Mouse (Mus musculus) heart, embryonic 10.5 days (tissue): ENCODE results near the gene Sorbs1. TPM values are rescaled to one million over a fixed set of nuclear protein-coding genes. Genes with fewer than 3 reads are reported as not detected.
"Not testable (repeated sequence)": the region's sequence is repeated elsewhere in the genome, so short reads cannot be mapped to it uniquely, and the experiment has no call there.

Source experiments
- DNase-seq: peaks from one replicate; pipeline ENCODE4 v3.0.0-alpha.2; 2017; ENCODE audit warnings: low spot score
- H3K27ac ChIP-seq: fragments of 300-500 bp; sonication (generic); 2 replicates; pipeline ENCODE4 v1.5.1; 2016; ENCODE audit warnings: mild to moderate bottlenecking
- H3K27me3 ChIP-seq: fragments of 300-500 bp; sonication (generic); 2 replicates; pipeline ENCODE4 v1.6.1; 2016; ENCODE audit warnings: mild to moderate bottlenecking; ENCODE audit not compliant: poor library complexity, insufficient read depth, severe bottlenecking
- H3K36me3 ChIP-seq: fragments of 300-500 bp; sonication (generic); 2 replicates; pipeline ENCODE4 v1.6.1; 2016; ENCODE audit warnings: mild to moderate bottlenecking, moderate library complexity
- H3K4me1 ChIP-seq: fragments of 300-500 bp; sonication (generic); 2 replicates; pipeline ENCODE4 v1.6.1; 2016; ENCODE audit warnings: mild to moderate bottlenecking
- H3K4me3 ChIP-seq: fragments of 300-500 bp; sonication (generic); 2 replicates; pipeline ENCODE4 v1.5.1; 2016; ENCODE audit warnings: mild to moderate bottlenecking, moderate library complexity
- H3K9me3 ChIP-seq: fragments of 300-500 bp; sonication (generic); 2 replicates; pipeline ENCODE4 v1.6.1; 2016; ENCODE audit warnings: mild to moderate bottlenecking, moderate library complexity
- WGBS: fragments of 180-500 bp; shearing (Covaris S2); methylation state at CpG from one replicate; pipeline ENCODE4 v1.1.7; 2016; 5-methylcytosine and 5-hydroxymethylcytosine counted together
- polyA plus RNA-seq: library from polyadenylated mRNA; unstranded; fragments of >200 nt; fragmentation: Nextera tagmentation; extraction: Ambion mirVana; gene quantifications from 2 replicates; pipeline ENCODE4 v1.2.1, GENCODE M21; 2016

Gene Sorbs1
- polyA plus RNA-seq = 71.2 and 98.1 TPM in 2 replicates

DNA sequence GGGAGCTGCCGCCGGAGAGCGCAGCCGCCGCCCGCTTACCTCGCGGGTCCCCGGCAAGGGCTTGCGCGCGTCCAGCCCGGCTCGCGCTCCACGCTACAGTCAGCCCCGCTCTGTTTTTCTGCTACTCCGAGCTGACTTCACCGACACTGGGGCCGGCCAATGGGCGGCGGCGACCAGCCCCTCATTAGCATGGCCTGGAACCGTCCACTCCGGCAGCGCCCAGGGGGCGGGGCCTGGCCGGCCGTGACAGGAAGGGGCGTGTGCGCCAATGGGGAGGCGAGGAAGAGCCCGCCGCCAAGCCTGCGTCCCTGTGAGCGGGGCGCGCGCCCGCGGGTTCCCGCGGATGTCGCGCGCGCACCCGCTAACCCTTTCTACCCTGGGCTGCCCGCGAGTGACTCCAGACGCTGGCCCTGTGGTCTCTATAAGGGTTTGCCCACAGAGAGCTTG lies at the start of gene Sorbs1:
TSS of gene Sorbs1 (minus strand) at position 148 of the 447 bp plus-strand sequence.
- Histone ChIP-seq H3K4me1 (peaks cover 33% of the 10 kb centered on the region), H3K27ac (peak within 1 kb of the TSS; percentile 94), H3K36me3 (no peaks in the 10 kb centered on the region), H3K27me3 (no peaks in the 10 kb centered on the region), H3K4me3 (peak within 1 kb of the TSS; percentile 85), H3K9me3 (no peaks in the 10 kb centered on the region)
- DNase-seq = peak; percentile 98
- under 1% methylated on average over 51 of the region's 51 CpGs for WGBS

DNA sequence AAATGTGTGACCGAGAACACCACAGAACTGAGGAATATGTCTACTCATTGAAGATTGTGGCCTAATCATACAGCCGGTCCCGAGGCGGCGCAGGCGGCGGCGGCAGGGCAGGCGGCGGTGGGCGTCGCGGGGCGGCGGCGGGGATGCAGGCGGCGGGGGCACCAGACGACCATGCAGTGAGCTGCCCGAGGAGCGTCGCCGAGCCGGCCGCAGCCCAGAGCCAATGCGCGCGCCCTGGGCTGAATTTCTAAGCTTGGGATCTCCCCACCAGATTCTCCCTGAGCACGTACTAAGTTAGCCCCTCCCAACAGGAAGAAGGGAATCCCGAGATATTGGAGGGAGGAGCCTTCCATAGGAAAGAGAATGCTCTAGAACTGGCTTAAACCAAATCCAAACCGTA lies 47.9 kb upstream of the Sorbs1 start:
- H3K36me3 ChIP-seq = peaks cover 68% of the 10 kb centered on the region
- H3K27ac ChIP-seq, H3K4me3 ChIP-seq, H3K9me3 ChIP-seq, H3K27me3 ChIP-seq, DNase-seq: not testable (repeated sequence)
- H3K4me1 ChIP-seq = peaks cover 14% of the 10 kb centered on the region
- 67% methylated on average over 19 of the region's 31 CpGs for WGBS

- Histone ChIP-seq H3K27me3 (no peaks in the 10 kb centered on the region), H3K4me1 (no peaks in the 10 kb centered on the region), H3K36me3 (peaks cover 74% of the 10 kb centered on the region), H3K4me3 (no peak overlapping the region), H3K9me3 (0 out of 2 replicates have a peak, but pooled peaks cover 3% of the 10 kb centered on the region), H3K27ac (no peak overlapping the region)
- DNase-seq = no peak
- 83% methylated on average over 7 of the region's 7 CpGs for WGBS
These were observed 42.5 kb upstream of the Sorbs1 start for GRCm38 (mm10) chr19:40556029-40556428.

DNA sequence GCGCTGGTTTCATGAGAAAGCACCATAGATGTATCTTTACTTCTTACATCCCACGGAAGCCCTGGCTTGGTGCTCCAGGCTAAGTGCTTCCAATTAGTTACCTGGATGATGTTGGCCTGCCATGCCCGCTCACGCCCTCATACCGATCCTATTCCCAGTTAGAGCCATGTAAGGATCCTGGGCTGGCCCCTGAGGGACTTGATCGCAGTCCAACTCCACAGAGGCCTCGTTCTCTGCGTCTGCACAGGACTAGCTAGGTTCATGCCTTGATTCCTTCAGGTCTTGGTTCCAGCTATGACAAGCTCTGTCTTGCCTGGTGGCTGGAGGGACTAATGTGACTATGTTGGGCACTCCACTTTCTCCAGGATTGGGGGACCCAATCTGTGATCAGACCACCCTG lies 41.6 kb upstream of the Sorbs1 start:
- Histone ChIP-seq H3K4me3 (no peak overlapping the region), H3K36me3 (peaks cover 82% of the 10 kb centered on the region), H3K9me3 (0 out of 2 replicates have a peak, but pooled peaks cover 3% of the 10 kb centered on the region), H3K27me3 (no peaks in the 10 kb centered on the region), H3K4me1 (no peaks in the 10 kb centered on the region), H3K27ac (no peak overlapping the region)
- DNase-seq = no peak
- 97% methylated on average over 8 of the region's 8 CpGs for WGBS

GRCm38 (mm10) chr19:40554343-40554742 lies 40.8 kb upstream of the Sorbs1 start:
- H3K9me3 ChIP-seq = 0 out of 2 replicates have a peak, but pooled peaks cover 3% of the 10 kb centered on the region
- no peaks in the 10 kb centered on the region for H3K27me3 ChIP-seq
- no peak for DNase-seq
- no peak overlapping the region for H3K27ac ChIP-seq
- no peak overlapping the region for H3K4me3 ChIP-seq
- H3K4me1 ChIP-seq = peaks cover 3% of the 10 kb centered on the region
- WGBS = 89% methylated on average over 11 of the region's 11 CpGs
- peaks cover 84% of the 10 kb centered on the region for H3K36me3 ChIP-seq

DNA sequence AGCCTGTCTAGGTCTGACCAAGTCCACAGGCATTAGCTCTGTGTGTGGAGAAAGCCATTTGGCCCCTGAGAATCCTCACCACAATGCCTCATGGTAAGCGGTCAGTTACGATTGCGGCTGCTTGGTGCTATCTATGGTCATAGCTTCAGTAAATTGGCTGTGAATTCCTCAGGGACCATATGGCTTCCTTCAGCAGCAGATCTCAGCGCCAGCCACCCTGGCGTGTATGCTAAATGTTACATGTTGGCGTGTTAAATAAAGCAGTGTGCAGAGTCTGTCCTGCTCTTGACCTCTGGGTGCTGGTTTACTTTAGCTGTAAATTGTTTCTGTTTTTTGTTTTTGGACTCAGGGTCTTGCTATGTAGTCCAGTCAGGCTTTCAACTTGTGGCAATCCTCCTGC lies 40.3 kb upstream of the Sorbs1 start:
- 78% methylated on average over 6 of the region's 6 CpGs for WGBS
- no peak for DNase-seq
- Histone ChIP-seq H3K36me3 (peaks cover 84% of the 10 kb centered on the region), H3K4me3 (no peak overlapping the region), H3K9me3 (0 out of 2 replicates have a peak, but pooled peaks cover 3% of the 10 kb centered on the region), H3K4me1 (peaks cover 8% of the 10 kb centered on the region), H3K27me3 (no peaks in the 10 kb centered on the region), H3K27ac (no peak overlapping the region)

- no peak for DNase-seq
- H3K27me3 ChIP-seq = no peaks in the 10 kb centered on the region
- 0 out of 2 replicates have a peak, but pooled peaks cover 3% of the 10 kb centered on the region for H3K9me3 ChIP-seq
- H3K4me1 ChIP-seq = peaks cover 14% of the 10 kb centered on the region
- H3K27ac ChIP-seq = no peak overlapping the region
- WGBS = 85% methylated on average over 14 of the region's 14 CpGs
- peaks cover 81% of the 10 kb centered on the region for H3K36me3 ChIP-seq
- H3K4me3 ChIP-seq = no peak overlapping the region
These were observed 39.6 kb upstream of the Sorbs1 start for GRCm38 (mm10) chr19:40553014-40553789.

- Histone ChIP-seq H3K36me3 (peaks cover 45% of the 10 kb centered on the region), H3K4me1 (peaks cover 14% of the 10 kb centered on the region), H3K9me3 (no peaks in the 10 kb centered on the region), H3K27ac (0 out of 2 replicates have a peak overlapping the region, but pooled peaks have one; percentile 3), H3K4me3 (no peak overlapping the region), H3K27me3 (peaks cover 5% of the 10 kb centered on the region; the same call in 1 of the 2 replicates)
- WGBS = 71% methylated on average over 6 of the region's 6 CpGs
- no peak for DNase-seq
These were observed 36.0 kb upstream of the Sorbs1 start for GRCm38 (mm10) chr19:40549516-40550135.

- H3K27ac ChIP-seq = 0 out of 2 replicates have a peak overlapping the region, but pooled peaks have one; percentile 3
- peaks cover 39% of the 10 kb centered on the region for H3K36me3 ChIP-seq
- no peak for DNase-seq
- no peak overlapping the region for H3K4me3 ChIP-seq
- 33% methylated on average over 5 of the region's 5 CpGs for WGBS
- peaks cover 5% of the 10 kb centered on the region; the same call in 1 of the 2 replicates for H3K27me3 ChIP-seq
- no peaks in the 10 kb centered on the region for H3K9me3 ChIP-seq
- H3K4me1 ChIP-seq = peaks cover 14% of the 10 kb centered on the region
These were observed 35.4 kb upstream of the Sorbs1 start for GRCm38 (mm10) chr19:40548796-40549515.

- no peak overlapping the region for H3K4me3 ChIP-seq
- peaks cover 14% of the 10 kb centered on the region for H3K4me1 ChIP-seq
- no peak overlapping the region for H3K27ac ChIP-seq
- H3K9me3 ChIP-seq = no peaks in the 10 kb centered on the region
- H3K36me3 ChIP-seq = peaks cover 33% of the 10 kb centered on the region
- 91% methylated on average over 6 of the region's 6 CpGs for WGBS
- no peak for DNase-seq
- peaks cover 5% of the 10 kb centered on the region; the same call in 1 of the 2 replicates for H3K27me3 ChIP-seq
These were observed 34.8 kb upstream of the Sorbs1 start for GRCm38 (mm10) chr19:40548386-40548785.

GRCm38 (mm10) chr19:40544856-40545255 lies 31.3 kb upstream of the Sorbs1 start:
- 8% methylated on average over 3 of the region's 3 CpGs for WGBS
- Histone ChIP-seq H3K36me3 (0 out of 2 replicates have a peak, but pooled peaks cover 2% of the 10 kb centered on the region), H3K9me3 (no peaks in the 10 kb centered on the region), H3K4me3 (no peak overlapping the region), H3K27me3 (peaks cover 5% of the 10 kb centered on the region; the same call in 1 of the 2 replicates), H3K4me1 (peaks cover 14% of the 10 kb centered on the region), H3K27ac (no peak overlapping the region)
- peak; percentile 83 for DNase-seq

DNA sequence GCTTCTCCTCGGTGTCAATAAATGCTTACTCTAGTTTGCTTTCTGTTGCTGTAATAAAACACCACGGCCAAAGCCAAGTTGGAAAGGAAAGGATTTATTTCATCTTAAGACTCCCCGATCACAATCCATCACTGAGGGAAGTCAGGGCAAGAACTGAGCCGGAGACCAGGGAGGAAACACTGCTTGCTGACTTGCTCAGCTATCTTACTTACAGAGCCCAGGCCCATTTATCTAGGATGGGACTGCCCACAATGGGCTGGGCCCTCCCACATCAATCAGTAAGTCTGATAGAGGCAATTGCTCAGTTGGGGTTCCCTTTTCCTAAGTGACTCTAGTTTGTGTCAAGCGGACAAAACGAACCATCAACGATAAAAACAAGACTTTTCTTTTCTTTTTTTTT lies 29.2 kb upstream of the Sorbs1 start:
- H3K9me3 ChIP-seq = no peaks in the 10 kb centered on the region
- 63% methylated on average over 7 of the region's 7 CpGs for WGBS
- no peak overlapping the region for H3K4me3 ChIP-seq
- 0 out of 2 replicates have a peak, but pooled peaks cover 2% of the 10 kb centered on the region for H3K36me3 ChIP-seq
- H3K4me1 ChIP-seq = no peaks in the 10 kb centered on the region
- H3K27me3 ChIP-seq = peaks cover 5% of the 10 kb centered on the region; the same call in 1 of the 2 replicates
- no peak overlapping the region for H3K27ac ChIP-seq
- no peak for DNase-seq
